Mouse (Mus musculus) stomach, embryonic 16.5 days (tissue): ENCODE measurements around the gene Sox4. TPM values are rescaled to one million over a fixed set of nuclear protein-coding genes. Genes with fewer than 3 reads are reported as not detected.
A peak's percentile ranks its signal among the peaks of the same experiment; 100 is the strongest.

Experiments used
- ATAC-seq: fragments of 200-750 bp; cut with Nextera tagmentation; 2 replicates; pipeline ENCODE4 v1.8.0; 2017; ENCODE audit warnings: moderate number of reproducible peaks, moderate TSS enrichment; ENCODE audit not compliant: insufficient read depth, low FRiP score
- H3K27ac ChIP-seq: fragments of 300-500 bp; sonication (generic); 2 replicates; pipeline ENCODE4 v1.5.1; 2014; ENCODE audit warnings: low read length
- H3K27me3 ChIP-seq: fragments of 300-500 bp; sonication (generic); 2 replicates; pipeline ENCODE4 v1.6.1; 2014; ENCODE audit warnings: low read length, control low read depth, mixed read lengths; ENCODE audit not compliant: control insufficient read depth, insufficient read depth
- H3K36me3 ChIP-seq: fragments of 300-500 bp; sonication (generic); 2 replicates; pipeline ENCODE4 v1.6.1; 2014; ENCODE audit warnings: low read length; ENCODE audit not compliant: control insufficient read depth, insufficient read depth
- H3K4me1 ChIP-seq: fragments of 300-500 bp; sonication (generic); 2 replicates; pipeline ENCODE4 v1.6.1; 2014; ENCODE audit warnings: low read length, control low read depth, mixed read lengths; ENCODE audit not compliant: control insufficient read depth, insufficient read depth
- H3K4me2 ChIP-seq: fragments of 300-500 bp; sonication (generic); 2 replicates; pipeline ENCODE4 v1.6.1; 2014; ENCODE audit warnings: low read depth, low read length, mixed read lengths
- H3K4me3 ChIP-seq: fragments of 300-500 bp; sonication (generic); replicated peaks from 2 replicates; pipeline ENCODE4 v1.5.1; 2014; ENCODE audit warnings: mild to moderate bottlenecking, low read length
- H3K9ac ChIP-seq: fragments of 300-500 bp; sonication (generic); 2 replicates; pipeline ENCODE4 v1.6.1; 2014; ENCODE audit warnings: low read length
- H3K9me3 ChIP-seq: fragments of 300-500 bp; sonication (generic); replicated peaks from 2 replicates; pipeline ENCODE4 v1.6.1; 2016; ENCODE audit warnings: low read length, control low read depth; ENCODE audit not compliant: control insufficient read depth
- WGBS: fragments of 180-500 bp; shearing (Covaris S2); extraction: QIAGEN DNeasy Blood & Tissue Kit; methylation state at CpG from one replicate; pipeline ENCODE4 v1.1.7; 2014; 5-methylcytosine and 5-hydroxymethylcytosine counted together
- polyA plus RNA-seq: library from polyadenylated mRNA; unstranded; fragments of >200 nt; fragmentation: Nextera tagmentation; extraction: Ambion mirVana; gene quantifications from 2 replicates; pipeline ENCODE4 v1.2.1, GENCODE M21; 2015

Gene Sox4
- polyA plus RNA-seq, 1 experiment from 2014 or later, result 16.8 TPM

GRCm38 (mm10) chr13:28949279-28949915, 4.1 kb downstream of the Sox4 start:
- no peak for ATAC-seq
- Histone ChIP-seq H3K27me3 (no peaks in the 10 kb centered on the region), H3K4me2 (peak overlapping the region; percentile 44), H3K9ac (peak overlapping the region; percentile 54), H3K4me1 (peaks cover 20% of the 10 kb centered on the region), H3K27ac (0 out of 2 replicates have a peak overlapping the region, but pooled peaks have one; percentile 22), H3K9me3 (no peaks in the 10 kb centered on the region), H3K36me3 (no peaks in the 10 kb centered on the region), H3K4me3 (peak overlapping the region; percentile 45)
- WGBS, result 1% methylated on average over 11 of the region's 11 CpGs

- no peak for ATAC-seq
- H3K4me2 ChIP-seq, result peak overlapping the region; percentile 44
- H3K4me3 ChIP-seq, result peak overlapping the region; percentile 40
- H3K9ac ChIP-seq, result peak overlapping the region; percentile 57; the same call in 1 of the 2 replicates
- H3K27me3 ChIP-seq, result no peaks in the 10 kb centered on the region
- no peaks in the 10 kb centered on the region for H3K9me3 ChIP-seq
- 8% methylated on average over 10 of the region's 10 CpGs for WGBS
- peak overlapping the region; percentile 50 for H3K27ac ChIP-seq
- peaks cover 20% of the 10 kb centered on the region for H3K4me1 ChIP-seq
- H3K36me3 ChIP-seq, result no peaks in the 10 kb centered on the region
Measured at GRCm38 (mm10) chr13:28948541-28948940, 5.0 kb downstream of the Sox4 start.

- no peaks in the 10 kb centered on the region for H3K9me3 ChIP-seq
- peak overlapping the region; percentile 50 for H3K27ac ChIP-seq
- H3K9ac ChIP-seq, result peak overlapping the region; percentile 57; the same call in 1 of the 2 replicates
- peaks cover 20% of the 10 kb centered on the region for H3K4me1 ChIP-seq
- no peak for ATAC-seq
- H3K4me3 ChIP-seq, result 0 out of 2 replicates have a peak overlapping the region, but pooled peaks have one; percentile 40
- 30% methylated on average over 7 of the region's 7 CpGs for WGBS
- H3K27me3 ChIP-seq, result no peaks in the 10 kb centered on the region
- peak overlapping the region; percentile 44 for H3K4me2 ChIP-seq
- no peaks in the 10 kb centered on the region for H3K36me3 ChIP-seq
Measured at GRCm38 (mm10) chr13:28947740-28948441, 5.6 kb downstream of the Sox4 start.

- no peaks in the 10 kb centered on the region for H3K9me3 ChIP-seq
- H3K36me3 ChIP-seq, result no peaks in the 10 kb centered on the region
- no peak overlapping the region for H3K4me3 ChIP-seq
- peak overlapping the region; percentile 45; the same call in 1 of the 2 replicates for H3K27ac ChIP-seq
- H3K4me2 ChIP-seq, result no peak overlapping the region
- peaks cover 20% of the 10 kb centered on the region for H3K4me1 ChIP-seq
- H3K27me3 ChIP-seq, result no peaks in the 10 kb centered on the region
- WGBS, result 54% methylated on average over 8 of the region's 8 CpGs
- no peak for ATAC-seq
- no peak overlapping the region for H3K9ac ChIP-seq
Measured at GRCm38 (mm10) chr13:28946565-28947135, 6.9 kb downstream of the Sox4 start.

GRCm38 (mm10) chr13:28945681-28946080, 7.8 kb downstream of the Sox4 start:
- Histone ChIP-seq H3K4me3 (no peak overlapping the region), H3K36me3 (no peaks in the 10 kb centered on the region), H3K4me2 (no peak overlapping the region), H3K27ac (no peak overlapping the region), H3K9ac (no peak overlapping the region), H3K27me3 (no peaks in the 10 kb centered on the region), H3K9me3 (no peaks in the 10 kb centered on the region), H3K4me1 (peaks cover 20% of the 10 kb centered on the region)
- no peak for ATAC-seq
- 88% methylated on average over 5 of the region's 5 CpGs for WGBS

- no peak for ATAC-seq
Measured at GRCm38 (mm10) chr13:28942926-28943325, 10.6 kb downstream of the Sox4 start.

GRCm38 (mm10) chr13:28941983-28942630, 11.4 kb downstream of the Sox4 start:
- 18% methylated on average over 4 of the region's 4 CpGs for WGBS
- ATAC-seq, result peak; percentile 47; the same call in 1 of the 2 replicates
- H3K4me3 ChIP-seq, result no peak overlapping the region
- no peak overlapping the region for H3K9ac ChIP-seq
- no peak overlapping the region for H3K4me2 ChIP-seq
- H3K27me3 ChIP-seq, result no peaks in the 10 kb centered on the region
- peaks cover 6% of the 10 kb centered on the region; the same call in 1 of the 2 replicates for H3K4me1 ChIP-seq
- H3K36me3 ChIP-seq, result no peaks in the 10 kb centered on the region
- H3K27ac ChIP-seq, result 0 out of 2 replicates have a peak overlapping the region, but pooled peaks have one; percentile 12
- H3K9me3 ChIP-seq, result no peaks in the 10 kb centered on the region

More at GRCm38 (mm10) chr13:28942926-28943325, 10.6 kb downstream of the Sox4 start:
- Histone ChIP-seq H3K27ac (no peak overlapping the region), H3K9me3 (no peaks in the 10 kb centered on the region), H3K4me3 (no peak overlapping the region), H3K4me1 (peaks cover 12% of the 10 kb centered on the region), H3K36me3 (no peaks in the 10 kb centered on the region), H3K27me3 (no peaks in the 10 kb centered on the region), H3K9ac (no peak overlapping the region), H3K4me2 (no peak overlapping the region)
- 69% methylated on average over 4 of the region's 4 CpGs for WGBS

GRCm38 (mm10) chr13:28933375-28933774, 20.1 kb downstream of the Sox4 start:
- Histone ChIP-seq H3K4me1 (no peaks in the 10 kb centered on the region), H3K4me2 (no peak overlapping the region), H3K9me3 (no peaks in the 10 kb centered on the region), H3K36me3 (no peaks in the 10 kb centered on the region), H3K9ac (no peak overlapping the region), H3K27ac (no peak overlapping the region), H3K27me3 (no peaks in the 10 kb centered on the region), H3K4me3 (no peak overlapping the region)
- ATAC-seq, result no peak
- WGBS, result 87% methylated on average over 8 of the region's 8 CpGs
